Comparison of ENCODE assay signal across 8 mouse cellular contexts in the genomic region with DNA sequence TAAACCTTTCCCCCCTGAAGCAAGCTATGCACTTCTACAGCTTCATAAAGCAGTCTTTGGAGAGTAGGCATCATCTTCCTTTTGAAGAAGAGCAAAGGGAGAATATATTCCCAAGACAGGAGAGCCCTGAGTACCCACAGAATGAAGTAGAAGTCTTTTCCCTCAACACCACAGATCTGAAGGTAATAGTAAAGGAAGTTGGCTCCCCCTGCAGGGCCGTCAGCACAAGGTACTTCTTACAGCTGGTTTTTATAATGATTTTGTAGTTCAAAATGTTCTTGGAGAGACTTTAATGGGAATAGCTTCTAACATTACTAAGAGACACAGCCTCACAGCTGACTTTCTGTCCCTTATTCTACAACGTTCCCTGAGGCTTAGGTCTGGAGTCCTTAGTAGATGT. TPM values are rescaled to one million over a fixed set of nuclear protein-coding genes. Genes with fewer than 3 reads are reported as not detected.
DNase-seq lines count a peak whose midpoint lies in the region; ATAC-seq lines count a peak whose summit lies in the region.

No protein-coding gene starts in this region.

- H3K27ac ChIP-seq in hindbrain, embryonic 16.5 days (ENCODE audit: low read depth, low read length), result no peak overlapping the region

- H3K4me3 ChIP-seq in hindbrain, embryonic 16.5 days (ENCODE audit: low read length), result no peak overlapping the region

- H3K27me3 ChIP-seq in hindbrain, embryonic 16.5 days (replicated peaks; ENCODE audit: control insufficient read depth, insufficient read depth, low read length), result no peaks in the 10 kb centered on the region

- ATAC-seq in hindbrain, embryonic 16.5 days, result no peak

- no peaks in the 10 kb centered on the region for H3K4me1 ChIP-seq in hindbrain, embryonic 16.5 days (ENCODE audit: control insufficient read depth, insufficient read depth, low read depth, low read length)

- peak; percentile 40 for DNase-seq in adrenal gland, postnatal 14 days
- DNase-seq in adrenal gland, adult 8-10 months, result no peak
- DNase-seq in left cerebral cortex, adult 18-20 months (ENCODE audit: low spot score in 2 of 2), result peak; percentile 27 to 40
- DNase-seq in left cerebral cortex, adult 11 months (ENCODE audit: low spot score), result no peak
- DNase-seq in gastrocnemius, postnatal 25 days, result peak; percentile 13
- DNase-seq in right cerebral cortex, postnatal 4 days, result peak; percentile 5
- DNase-seq in cerebellum, postnatal 4 days (ENCODE audit: low spot score in 2 of 2), result no peak

- no peaks in the 10 kb centered on the region for H3K9me3 ChIP-seq in hindbrain, embryonic 16.5 days (ENCODE audit: control insufficient read depth, low read length)

- H3K4me2 ChIP-seq in hindbrain, embryonic 16.5 days (ENCODE audit: low read length), result no peak overlapping the region

- no peaks in the 10 kb centered on the region for H3K36me3 ChIP-seq in hindbrain, embryonic 16.5 days (ENCODE audit: control insufficient read depth, insufficient read depth, low read length)

- no peak overlapping the region for H3K9ac ChIP-seq in hindbrain, embryonic 16.5 days (ENCODE audit: low read depth, low read length)

- 65% methylated on average over 2 of the region's 2 CpGs for WGBS in hindbrain, embryonic 16.5 days

RNA-seq across cellular contexts. Expression of a gene that starts 19.8 kb away (rescaled TPM):
- 2.5 TPM in 1 of 2 replicates, not detected in the other for total RNA-seq in adrenal gland, postnatal 14 days (2021)
- total RNA-seq in adrenal gland, adult 8-10 months (2022), result under 1 TPM in 2 of 4 experiments, not detected in 2; 0.21 to 0.30 TPM
- under 1 TPM in 1 of 2 experiments, not detected in 1; 0.16 TPM for total RNA-seq in left cerebral cortex, adult 18-20 months (2021)
- total RNA-seq in gastrocnemius, postnatal 25 days (2021), result not detected
- polyA plus RNA-seq in hindbrain, embryonic 16.5 days (2015; fragmentation: Nextera tagmentation; extraction: Ambion mirVana), result 0.06 TPM in 2 replicates

RNA-seq across cellular contexts. Expression of a gene that starts 54.6 kb away (rescaled TPM):
- 36.2 and 70.9 TPM in 2 replicates for total RNA-seq in adrenal gland, postnatal 14 days (2021)
- 10 to 100 TPM; 26.7 to 32.2 (median 27.6) TPM for total RNA-seq in adrenal gland, adult 8-10 months (2022)
- 10 to 100 TPM; 14.3 to 15.9 TPM for total RNA-seq in left cerebral cortex, adult 18-20 months (2021)
- total RNA-seq in gastrocnemius, postnatal 25 days (2021), result 10 to 100 TPM; 14.6 to 16.0 TPM
- polyA plus RNA-seq in hindbrain, embryonic 16.5 days (2015; fragmentation: Nextera tagmentation; extraction: Ambion mirVana), result 2.0 and 4.1 TPM in 2 replicates

Comparison
In these comparisons a context has a peak if more than half of its experiments do, and no peak if none do; other contexts are left out.
1. DNase-seq: peak in adrenal gland, postnatal 14 days (single experiment), left cerebral cortex, adult 18-20 months (2 of 2), gastrocnemius, postnatal 25 days (single experiment) and right cerebral cortex, postnatal 4 days (single experiment); none in adrenal gland, adult 8-10 months (single experiment), left cerebral cortex, adult 11 months (single experiment) and cerebellum, postnatal 4 days (0 of 2).